Mouse (Mus musculus) MEL (cell line): ENCODE data around the gene Ubash3b.

Experiments
- BHLHE40 ChIP-seq: IDR thresholded peaks from 2 replicates; pipeline ENCODE4 v1.6.1; 2012; ENCODE audit warnings: low read depth, mild to moderate bottlenecking, inconsistent platforms, low read length, improper control_type of control experiment, borderline replicate concordance
- CTCF ChIP-seq, 3 experiments: IDR thresholded peaks in 2 of 3; conservative IDR thresholded peaks in 1 of 3; 2 replicates each; pipeline ENCODE4 v1.5.1; 2011 to 2012; ENCODE audit warnings: low read length in 3 of 3, low read depth in 2 of 3, mild to moderate bottlenecking in 2 of 3, improper control_type of control experiment in 1 of 3, inconsistent platforms in 1 of 3, mixed read lengths in 1 of 3, moderate library complexity in 1 of 3; ENCODE audit not compliant: control insufficient read depth in 1 of 3, insufficient read depth in 1 of 3, poor library complexity in 1 of 3, severe bottlenecking in 1 of 3
- EP300 ChIP-seq, 2 experiments: IDR thresholded peaks; 2 replicates each; pipeline ENCODE4 v1.6.1; 2011; ENCODE audit warnings: improper control_type of control experiment in 2 of 2, low read length in 2 of 2, low read depth in 1 of 2, mild to moderate bottlenecking in 1 of 2
- KAT2A ChIP-seq: conservative IDR thresholded peaks from 2 replicates; pipeline ENCODE4 v1.6.1; 2012; ENCODE audit warnings: low read depth, low read length, improper control_type of control experiment, inconsistent platforms
- MAFK ChIP-seq: IDR thresholded peaks from 2 replicates; pipeline ENCODE4 v1.6.1; 2011; ENCODE audit warnings: low read depth, mild to moderate bottlenecking, low read length, improper control_type of control experiment, borderline replicate concordance
- MXI1 ChIP-seq: IDR thresholded peaks from 2 replicates; pipeline ENCODE4 v1.6.1; 2011; ENCODE audit warnings: mild to moderate bottlenecking, low read depth, low read length, improper control_type of control experiment
- SIN3A ChIP-seq: IDR thresholded peaks from 2 replicates; pipeline ENCODE4 v1.6.1; 2012; ENCODE audit warnings: low read length, improper control_type of control experiment, inconsistent platforms
- ZC3H11A ChIP-seq: IDR thresholded peaks from 2 replicates; pipeline ENCODE4 v1.6.1; 2012; ENCODE audit warnings: low read depth, mild to moderate bottlenecking, inconsistent platforms, low read length, improper control_type of control experiment

GRCm38 (mm10) chr9:41011512-41012436 is 149.7 kb downstream of the Ubash3b start:
- TF ChIP-seq MAFK (no peak), CTCF (IDR thresholded peaks at IDR 0.05 in 2 of 3, conservative IDR thresholded peaks at IDR 0.05 in 1 of 3; ENCODE audit: control insufficient read depth in 1 of 3, insufficient read depth in 1 of 3, low read depth in 2 of 3, low read length in 3 of 3, poor library complexity in 1 of 3, severe bottlenecking in 1 of 3) (no peak), SIN3A (no peak), EP300 (IDR thresholded peaks at IDR 0.05; ENCODE audit: low read depth in 1 of 2, low read length in 2 of 2) (no peak), BHLHE40 (no peak), KAT2A (no peak), ZC3H11A (no peak), MXI1 (no peak)
